Mouse (Mus musculus) embryonic facial prominence, embryonic 14.5 days (tissue): ENCODE measurements around the gene Ctxn2. TPM values are rescaled to one million over a fixed set of nuclear protein-coding genes. Genes with fewer than 3 reads are reported as not detected.

ENCODE experiments used
- ATAC-seq: fragments of 200-750 bp; cut with Nextera tagmentation; 2 replicates; pipeline ENCODE4 v1.8.0; 2017; ENCODE audit warnings: low read depth, moderate number of reproducible peaks, moderate TSS enrichment
- DNase-seq: peaks from one replicate; pipeline ENCODE4 v3.0.0-alpha.2; 2015; ENCODE audit warnings: low spot score
- H3K27ac ChIP-seq: fragments of 300-500 bp; sonication (generic); replicated peaks from 2 replicates; pipeline ENCODE4 v1.5.1; 2014; ENCODE audit warnings: low read depth, mild to moderate bottlenecking, low read length, moderate library complexity
- H3K27me3 ChIP-seq: fragments of 300-500 bp; sonication (generic); replicated peaks from 2 replicates; pipeline ENCODE4 v1.6.1; 2014; ENCODE audit warnings: low read length; ENCODE audit not compliant: control insufficient read depth, insufficient read depth
- H3K36me3 ChIP-seq: fragments of 300-500 bp; sonication (generic); 2 replicates; pipeline ENCODE4 v1.6.1; 2014; ENCODE audit warnings: low read length, mixed read lengths; ENCODE audit not compliant: control insufficient read depth, insufficient read depth
- H3K4me1 ChIP-seq: fragments of 300-500 bp; sonication (generic); 2 replicates; pipeline ENCODE4 v1.6.1; 2014; ENCODE audit warnings: antibody characterized with exemption, low read length; ENCODE audit not compliant: control insufficient read depth, insufficient read depth
- H3K4me2 ChIP-seq: fragments of 300-500 bp; sonication (generic); 2 replicates; pipeline ENCODE4 v1.6.1; 2014; ENCODE audit warnings: low read depth, mild to moderate bottlenecking, low read length, moderate library complexity, mixed read lengths
- H3K4me3 ChIP-seq: fragments of 300-500 bp; sonication (generic); 2 replicates; pipeline ENCODE4 v1.5.1; 2014; ENCODE audit warnings: low read depth, mild to moderate bottlenecking, low read length
- H3K9ac ChIP-seq: fragments of 300-500 bp; sonication (generic); 2 replicates; pipeline ENCODE4 v1.6.1; 2014; ENCODE audit warnings: low read depth, mild to moderate bottlenecking, low read length, moderate library complexity, mixed read lengths
- H3K9me3 ChIP-seq: fragments of 300-500 bp; sonication (generic); 2 replicates; pipeline ENCODE4 v1.6.1; 2016; ENCODE audit warnings: low read length; ENCODE audit not compliant: control insufficient read depth
- WGBS: fragments of 180-500 bp; shearing (Covaris S2); extraction: QIAGEN DNeasy Blood & Tissue Kit; methylation state at CpG from one replicate; pipeline ENCODE4 v1.1.7; 2014; 5-methylcytosine and 5-hydroxymethylcytosine counted together
- polyA plus RNA-seq: library from polyadenylated mRNA; unstranded; fragments of >200 nt; fragmentation: Nextera tagmentation; extraction: Ambion mirVana; gene quantifications from 2 replicates; pipeline ENCODE4 v1.2.1, GENCODE M21; 2014

The Ctxn2 gene
- polyA plus RNA-seq, 1 experiment from 2014 or later: not detected

DNA sequence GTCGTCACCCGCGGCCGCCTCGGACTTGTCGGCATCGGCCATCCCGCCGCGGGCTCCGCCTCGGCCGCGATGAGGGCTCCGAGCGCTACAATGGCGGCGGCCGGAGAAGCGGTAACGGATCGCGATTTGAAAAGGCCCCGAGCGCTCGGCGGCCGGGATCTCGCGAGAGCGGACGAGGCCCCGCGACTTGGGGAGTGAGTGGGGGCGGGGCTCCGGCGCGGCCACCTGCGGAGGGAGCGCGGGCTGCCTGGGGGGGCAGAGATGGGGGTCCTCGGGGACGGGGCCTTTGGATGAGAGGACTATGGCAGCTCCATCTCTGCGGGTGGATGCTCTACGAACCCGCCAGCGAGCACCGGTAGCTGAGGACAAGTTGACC, 13.0 kb upstream of the Ctxn2 start, which contains the start of gene Myef2:
TSS of gene Myef2 (minus strand) at position 185 of the 376 bp plus-strand sequence.
- Histone ChIP-seq H3K27ac (peak within 1 kb of the TSS; percentile 95), H3K4me1 (peaks cover 9% of the 10 kb centered on the region), H3K27me3 (no peaks in the 10 kb centered on the region), H3K4me2 (peak within 1 kb of the TSS; percentile 63), H3K4me3 (peak within 1 kb of the TSS; percentile 79), H3K9ac (peak within 1 kb of the TSS; percentile 98), H3K36me3 (no peaks in the 10 kb centered on the region), H3K9me3 (no peaks in the 10 kb centered on the region)
- DNase-seq (peak; percentile 90), ATAC-seq (peak; percentile 90)
- WGBS: 0% methylated on average over 10 of the region's 48 CpGs

DNA sequence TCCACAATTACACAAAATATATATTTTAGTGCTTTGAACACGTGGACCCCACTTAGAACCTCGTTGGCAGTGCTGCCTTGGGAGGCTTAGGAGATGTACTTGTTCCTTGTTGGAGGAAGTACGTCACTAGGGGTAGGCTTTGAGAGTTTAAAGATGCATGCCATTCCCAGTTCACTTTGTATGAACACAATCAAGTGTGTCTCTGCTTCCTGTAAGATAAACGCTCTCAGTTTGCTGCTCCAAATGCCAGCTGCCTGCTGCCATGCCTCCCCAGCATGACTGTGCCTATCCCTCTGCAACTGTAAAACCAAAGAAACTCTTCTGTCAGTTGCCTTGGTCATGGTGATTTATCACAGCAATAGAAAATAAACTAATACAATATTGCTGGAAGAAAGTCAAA, 10.7 kb upstream of the Ctxn2 start:
- ATAC-seq: no peak
- no peaks in the 10 kb centered on the region for H3K9me3 ChIP-seq
- H3K27me3 ChIP-seq: no peaks in the 10 kb centered on the region
- WGBS: 37% methylated on average over 4 of the region's 4 CpGs
- no peak overlapping the region for H3K4me2 ChIP-seq
- H3K36me3 ChIP-seq: no peaks in the 10 kb centered on the region
- DNase-seq: no peak
- H3K9ac ChIP-seq: no peak overlapping the region
- no peak overlapping the region for H3K27ac ChIP-seq
- H3K4me3 ChIP-seq: no peak overlapping the region
- H3K4me1 ChIP-seq: peaks cover 9% of the 10 kb centered on the region

DNA sequence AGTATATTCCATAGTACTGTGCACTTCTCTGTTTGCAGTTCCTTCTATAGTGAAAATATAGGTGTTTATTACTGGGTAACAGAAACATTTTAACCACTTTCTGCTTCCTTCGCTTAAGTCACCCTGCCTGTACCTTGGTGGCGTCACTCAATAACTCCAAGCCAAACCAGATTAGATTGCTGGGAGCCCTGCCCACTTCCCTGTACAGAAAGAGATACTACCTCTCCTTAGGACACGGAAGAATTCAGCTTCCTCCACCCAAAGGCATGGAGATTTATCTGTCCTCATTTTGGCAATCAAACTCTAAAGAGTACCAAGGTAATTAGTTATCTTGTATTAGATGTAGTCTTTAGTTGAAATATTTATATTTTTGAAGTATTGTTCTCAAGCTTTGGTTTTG, 9.7 kb upstream of the Ctxn2 start:
- WGBS: 80% methylated on average over 3 of the region's 3 CpGs
- no peak overlapping the region for H3K27ac ChIP-seq
- H3K27me3 ChIP-seq: no peaks in the 10 kb centered on the region

DNA sequence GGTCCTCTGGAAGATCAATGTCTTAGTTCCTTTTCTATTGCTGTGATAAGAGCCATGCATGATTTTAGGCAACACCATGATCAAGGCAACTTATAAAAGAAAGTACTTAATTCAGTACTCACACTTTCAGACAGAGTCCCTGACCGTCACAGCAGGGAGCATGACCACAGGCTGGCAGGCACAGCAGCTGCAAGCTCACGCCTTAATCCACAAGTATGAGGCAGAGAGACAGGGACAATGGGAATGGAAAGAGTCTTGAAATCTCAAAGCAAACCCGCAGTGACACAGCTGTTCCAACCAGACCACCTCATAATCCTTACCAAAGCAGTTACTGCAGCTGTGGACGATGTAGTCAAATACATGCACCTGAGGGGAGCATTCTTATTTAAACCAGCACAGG, 2.4 kb upstream of the Ctxn2 start:
- Histone ChIP-seq H3K4me3 (no peak overlapping the region), H3K36me3 (no peaks in the 10 kb centered on the region), H3K4me2 (no peak overlapping the region), H3K27me3 (no peaks in the 10 kb centered on the region; the same call in 1 of the 2 replicates), H3K27ac (no peak overlapping the region), H3K4me1 (peaks cover 8% of the 10 kb centered on the region; the same call in 1 of the 2 replicates), H3K9me3 (no peaks in the 10 kb centered on the region), H3K9ac (no peak overlapping the region)
- DNase-seq (peak; percentile 15), ATAC-seq (no peak)
- WGBS: 29% methylated on average over 4 of the region's 4 CpGs

More for the DNA sequence above, 9.7 kb upstream of the Ctxn2 start:
- Histone ChIP-seq H3K9me3 (no peaks in the 10 kb centered on the region), H3K4me3 (no peak overlapping the region), H3K9ac (no peak overlapping the region), H3K4me1 (peaks cover 5% of the 10 kb centered on the region), H3K36me3 (no peaks in the 10 kb centered on the region), H3K4me2 (no peak overlapping the region)
- no peak for ATAC-seq
- DNase-seq: no peak

DNA sequence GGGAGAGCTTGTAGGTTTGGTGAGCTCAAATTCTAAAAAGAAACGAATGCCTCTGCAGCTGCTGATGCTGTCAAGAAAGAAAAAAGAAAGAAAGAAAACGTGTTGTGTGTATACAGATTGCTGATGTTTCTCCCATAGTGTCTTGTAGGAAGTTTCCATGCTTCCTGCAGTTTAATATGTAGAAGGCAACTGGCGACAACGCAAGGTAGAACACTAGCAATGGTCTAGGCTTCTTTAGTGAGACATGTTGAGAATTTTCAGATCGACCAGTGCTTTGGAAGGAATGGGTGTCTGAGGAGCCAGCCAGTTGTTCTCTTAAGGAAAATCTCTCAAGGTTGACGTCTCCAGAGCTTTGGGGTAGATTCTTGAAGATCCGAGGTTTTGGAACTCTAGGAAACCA, 354 bp downstream of the Ctxn2 start:
- H3K4me3 ChIP-seq: no peak overlapping the region; the same call in 1 of the 2 replicates
- H3K4me2 ChIP-seq: peak overlapping the region; percentile 70
- H3K4me1 ChIP-seq: peaks cover 8% of the 10 kb centered on the region; the same call in 1 of the 2 replicates
- H3K27ac ChIP-seq: no peak overlapping the region
- ATAC-seq (no peak), DNase-seq (no peak)
- H3K36me3 ChIP-seq: no peaks in the 10 kb centered on the region
- WGBS: 27% methylated on average over 7 of the region's 7 CpGs
- no peak overlapping the region for H3K9ac ChIP-seq
- H3K27me3 ChIP-seq: no peaks in the 10 kb centered on the region; the same call in 1 of the 2 replicates
- no peaks in the 10 kb centered on the region for H3K9me3 ChIP-seq

DNA sequence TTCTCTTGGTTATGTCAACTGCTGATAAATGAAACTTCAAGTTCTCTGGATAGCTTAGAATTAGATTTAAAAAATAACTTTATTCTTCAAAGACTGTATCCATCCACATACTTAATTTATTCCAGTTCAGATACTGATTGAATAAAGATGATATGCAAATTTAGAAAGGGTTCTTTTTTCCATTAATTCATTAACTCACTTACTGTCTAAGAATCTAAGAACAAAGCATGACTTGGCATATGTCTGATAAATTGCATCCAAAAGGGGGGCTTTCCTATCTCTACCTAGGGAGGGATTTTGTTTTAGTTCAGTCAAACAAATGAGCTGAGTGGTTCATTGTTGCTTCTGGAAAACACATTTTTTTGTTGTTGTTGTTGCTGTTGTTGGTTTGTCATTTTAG, 5.8 kb downstream of the Ctxn2 start:
- no peaks in the 10 kb centered on the region for H3K9me3 ChIP-seq
- ATAC-seq: no peak
- no peaks in the 10 kb centered on the region for H3K4me1 ChIP-seq
- no peak overlapping the region for H3K27ac ChIP-seq
- H3K27me3 ChIP-seq: no peaks in the 10 kb centered on the region
- H3K4me2 ChIP-seq: no peak overlapping the region
- no peak overlapping the region for H3K4me3 ChIP-seq
- H3K9ac ChIP-seq: no peak overlapping the region
- H3K36me3 ChIP-seq: no peaks in the 10 kb centered on the region
- DNase-seq: no peak

DNA sequence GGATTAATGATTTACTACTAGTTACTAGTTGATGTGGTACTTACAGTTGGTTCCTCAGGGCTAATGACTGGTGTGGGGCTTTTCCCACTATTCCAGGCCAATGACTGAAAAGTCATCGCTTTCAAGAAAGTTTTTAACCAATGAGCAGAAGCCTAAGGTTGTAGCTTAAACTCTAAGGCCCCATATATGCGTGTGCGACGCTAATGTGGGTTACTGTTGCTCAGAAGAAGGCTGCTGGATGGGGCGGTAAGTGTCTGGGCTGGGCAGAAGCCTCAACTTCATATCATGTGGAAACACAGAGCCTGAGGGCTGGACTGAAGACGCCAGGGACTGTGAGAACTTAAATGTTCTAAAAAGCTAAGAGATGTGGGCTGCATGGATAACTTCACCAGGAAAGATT, 15.9 kb downstream of the Ctxn2 start, which contains the start of gene Slc12a1:
TSS of gene Slc12a1 (plus strand) at position 118 of the 400 bp plus-strand sequence.
- Histone ChIP-seq H3K4me1 (no peaks in the 10 kb centered on the region), H3K27ac (no peak within 1 kb of the TSS), H3K9ac (no peak within 1 kb of the TSS), H3K9me3 (no peaks in the 10 kb centered on the region), H3K27me3 (no peaks in the 10 kb centered on the region), H3K4me3 (no peak within 1 kb of the TSS), H3K36me3 (no peaks in the 10 kb centered on the region), H3K4me2 (no peak within 1 kb of the TSS)
- 83% methylated on average over 6 of the region's 6 CpGs for WGBS
- ATAC-seq (no peak), DNase-seq (no peak)

DNA sequence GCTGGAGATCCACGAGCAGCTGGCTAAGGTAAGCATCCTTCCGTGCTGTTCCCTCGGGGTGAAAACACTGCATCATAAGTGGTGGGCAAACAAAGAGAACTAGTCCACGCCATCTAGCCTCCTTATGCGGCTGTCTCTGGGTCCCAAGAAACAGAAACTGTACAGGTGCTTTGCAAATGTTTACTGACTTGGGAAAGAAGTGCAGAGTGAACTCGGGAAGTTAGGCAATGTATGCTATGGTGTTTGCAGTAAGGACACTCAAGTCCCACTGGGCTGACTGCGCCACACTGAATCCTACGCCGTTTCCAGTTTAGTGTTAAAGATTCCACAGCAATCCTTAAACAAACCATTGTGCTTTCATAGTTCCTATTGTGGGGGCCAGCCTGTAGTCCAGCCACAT, 17.8 kb downstream of the Ctxn2 start:
- 70% methylated on average over 9 of the region's 9 CpGs for WGBS
- no peak overlapping the region for H3K9ac ChIP-seq
- H3K27ac ChIP-seq: no peak overlapping the region
- no peak for DNase-seq
- H3K9me3 ChIP-seq: no peaks in the 10 kb centered on the region
- H3K36me3 ChIP-seq: no peaks in the 10 kb centered on the region
- ATAC-seq: no peak
- H3K4me3 ChIP-seq: no peak overlapping the region
- no peaks in the 10 kb centered on the region for H3K4me1 ChIP-seq
- H3K4me2 ChIP-seq: no peak overlapping the region
- no peaks in the 10 kb centered on the region for H3K27me3 ChIP-seq

DNA sequence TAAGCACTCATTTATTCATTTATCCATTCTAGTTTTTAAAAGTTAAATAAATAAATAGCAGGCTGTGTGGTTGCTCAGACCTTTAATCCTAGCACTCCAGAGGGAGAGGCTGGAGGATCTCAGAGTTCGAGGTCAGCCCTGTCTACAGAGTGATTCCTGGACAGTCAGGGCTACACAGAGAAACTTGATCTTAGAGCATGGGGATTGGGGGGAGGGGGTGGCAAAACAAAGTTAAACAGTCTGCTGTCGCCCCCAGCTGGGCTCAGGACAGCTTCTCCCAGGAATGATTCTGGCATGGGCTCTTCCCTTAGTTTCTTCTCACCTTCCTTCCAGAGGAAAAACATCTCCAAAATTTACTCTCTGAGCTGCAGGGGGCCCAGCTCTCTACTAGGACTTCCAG, 19.0 kb downstream of the Ctxn2 start:
- no peak overlapping the region for H3K9ac ChIP-seq
- H3K4me3 ChIP-seq: no peak overlapping the region
- no peak overlapping the region for H3K27ac ChIP-seq
- H3K4me2 ChIP-seq: no peak overlapping the region
- peak; percentile 12 for DNase-seq
- no peak for ATAC-seq
- no peaks in the 10 kb centered on the region for H3K4me1 ChIP-seq
- no peaks in the 10 kb centered on the region for H3K36me3 ChIP-seq
- 9% methylated on average over 2 of the region's 2 CpGs for WGBS
- no peaks in the 10 kb centered on the region for H3K27me3 ChIP-seq
- no peaks in the 10 kb centered on the region for H3K9me3 ChIP-seq
